Mouse (Mus musculus) left cerebral cortex, adult 2 months (tissue): Measurements from ENCODE around the gene Fat3. TPM values are rescaled to one million over a fixed set of nuclear protein-coding genes. Genes with fewer than 3 reads are reported as not detected.

Experiments used
- DNase-seq, 2 experiments: peaks; one replicate each; pipeline ENCODE4 v3.0.0; 2021 to 2022; ENCODE audit warnings: low spot score in 2 of 2, mixed read lengths in 1 of 2; ENCODE audit errors: extremely low spot score in 1 of 2
- H3K27ac ChIP-seq: fragments of 200-600 bp; 2 replicates; pipeline ENCODE4 v1.8.1; 2022
- H3K4me3 ChIP-seq: fragments of 200-600 bp; 2 replicates; pipeline ENCODE4 v1.8.1; 2022
- CTCF ChIP-seq: fragments of 200-600 bp; IDR thresholded peaks from 2 replicates; pipeline ENCODE4 v1.8.1; 2022; ENCODE audit warnings: antibody characterized with exemption, mild to moderate bottlenecking, moderate library complexity
- intact Hi-C: fragments of 180-260 bp; cut with DNase I; formaldehyde crosslinking; loops from one replicate; pipeline ENCODE4 v1.15.1; 2025
- total RNA-seq, 2 experiments: library from RNA; stranded (reverse); gene quantifications; 2 replicates each; pipeline ENCODE4 v1.2.3; 2021

The Fat3 gene
- total RNA-seq, 2 experiments from 2014 or later: 76.4 to 77.4 TPM

- intact Hi-C loops: no loop called here
- Histone ChIP-seq H3K4me3 (no peak overlapping the region), H3K27ac (no peak overlapping the region)
- TF ChIP-seq CTCF: no peak
- DNase-seq: no peak
Measured at GRCm38 (mm10) chr9:15976959-15977663, 524.0 kb downstream of the Fat3 start.

GRCm38 (mm10) chr9:15975999-15976398 is 525.1 kb downstream of the Fat3 start:
- no peak; the same call in 1 of the 2 replicates for TF ChIP-seq CTCF
- no peak overlapping the region for H3K4me3 ChIP-seq
- intact Hi-C loops: no loop called here
- no peak overlapping the region for H3K27ac ChIP-seq
- no peak for DNase-seq

- DNase-seq: no peak
- Histone ChIP-seq H3K27ac (no peak overlapping the region), H3K4me3 (no peak overlapping the region)
- intact Hi-C loops: no loop called here
- no peak for TF ChIP-seq CTCF
Measured at GRCm38 (mm10) chr9:15972201-15972600, 528.9 kb downstream of the Fat3 start.

- Histone ChIP-seq H3K27ac (no peak overlapping the region), H3K4me3 (no peak overlapping the region)
- DNase-seq: no peak
- intact Hi-C loops: no loop called here
- TF ChIP-seq CTCF: no peak
Measured at GRCm38 (mm10) chr9:15971393-15971792, 529.7 kb downstream of the Fat3 start.

GRCm38 (mm10) chr9:15964198-15964597 is 536.9 kb downstream of the Fat3 start:
- Histone ChIP-seq H3K4me3 (no peak overlapping the region), H3K27ac (no peak overlapping the region)
- intact Hi-C loops: no loop called here
- no peak for TF ChIP-seq CTCF
- no peak for DNase-seq

GRCm38 (mm10) chr9:15962886-15963285 is 538.2 kb downstream of the Fat3 start:
- intact Hi-C loops: no loop called here
- Histone ChIP-seq H3K27ac (peak overlapping the region; percentile 55; the same call in 1 of the 2 replicates), H3K4me3 (no peak overlapping the region)
- no peak for TF ChIP-seq CTCF
- no peak for DNase-seq

- Histone ChIP-seq H3K27ac (no peak overlapping the region), H3K4me3 (no peak overlapping the region)
- DNase-seq: no peak
- no peak for TF ChIP-seq CTCF
- intact Hi-C loops: loop anchor here (10.0 kb wide), 1 partner anchor 156 kb away; no protein-coding TSS in a partner anchor
Measured at GRCm38 (mm10) chr9:15958224-15958787, 542.8 kb downstream of the Fat3 start.

- no peak overlapping the region for H3K4me3 ChIP-seq
- intact Hi-C loops: loop anchor here (10.0 kb wide), 1 partner anchor 157 kb away; no protein-coding TSS in a partner anchor
- DNase-seq: no peak
- TF ChIP-seq CTCF: no peak
- no peak overlapping the region for H3K27ac ChIP-seq
Measured at GRCm38 (mm10) chr9:15957816-15958215, 543.3 kb downstream of the Fat3 start.

GRCm38 (mm10) chr9:15955147-15955782 is 545.8 kb downstream of the Fat3 start:
- Histone ChIP-seq H3K4me3 (no peak overlapping the region), H3K27ac (no peak overlapping the region)
- intact Hi-C loops: loop anchor here (10.0 kb wide), 1 partner anchor 160 kb away; no protein-coding TSS in a partner anchor
- DNase-seq: no peak
- TF ChIP-seq CTCF: no peak

- no peak overlapping the region for H3K27ac ChIP-seq
- TF ChIP-seq CTCF: no peak
- no peak overlapping the region for H3K4me3 ChIP-seq
- DNase-seq: no peak
- intact Hi-C loops: loop anchor here (10.0 kb wide), 1 partner anchor 160 kb away; no protein-coding TSS in a partner anchor
Measured at GRCm38 (mm10) chr9:15954338-15954704, 546.8 kb downstream of the Fat3 start.

GRCm38 (mm10) chr9:15953585-15954337 is 547.3 kb downstream of the Fat3 start:
- H3K4me3 ChIP-seq: no peak overlapping the region
- TF ChIP-seq CTCF: no peak
- DNase-seq: peak in 1 of 2 experiments; percentile 25
- intact Hi-C loops: loop anchor here (10.0 kb wide), 1 partner anchor 161 kb away; no protein-coding TSS in a partner anchor
- H3K27ac ChIP-seq: no peak overlapping the region
